Mouse (Mus musculus): Measurements from ENCODE around the gene Usp7. TPM values are rescaled to one million over a fixed set of nuclear protein-coding genes. Genes with fewer than 3 reads are reported as not detected.

The Usp7 gene
- total and polyA plus RNA-seq, 3 experiments, result 94.2 to 425 (median 101) TPM

- TF ChIP-seq ZC3H11A (IDR thresholded peaks at IDR 0.05; ENCODE audit: low read depth, low read length) (no peak), EP300 (IDR thresholded peaks at IDR 0.05; ENCODE audit: low read depth in 1 of 2, low read length in 2 of 2) (peak; percentile 59 to 64)
These were observed 18.5 kb upstream of the Usp7 start (continued) for GRCm38 (mm10) chr16:8810399-8811127.

GRCm38 (mm10) chr16:8806703-8807102, 14.6 kb upstream of the Usp7 start:
- Histone ChIP-seq H3K9ac (ENCODE audit: control insufficient read depth, low read depth, low read length, poor library complexity, severe bottlenecking) (no peak overlapping the region), H3K36me3 (ENCODE audit: control insufficient read depth in 1 of 2, insufficient read depth in 2 of 2, low read length in 2 of 2) (peaks cover 0 to 10% of the 10 kb centered on the region in 2 experiments; a peak in 2 of 4 replicates), H3K9me3 (replicated peaks; ENCODE audit: insufficient read depth, low read length) (no peaks in the 10 kb centered on the region), H3K27ac (ENCODE audit: control insufficient read depth, low read depth, low read length) (no peak overlapping the region), H3K4me3 (ENCODE audit: control insufficient read depth in 1 of 2, insufficient read depth in 1 of 2, low read depth in 2 of 2, low read length in 2 of 2) (no peak overlapping the region), H3K4me1 (ENCODE audit: control insufficient read depth in 1 of 2, insufficient read depth in 2 of 2, low read length in 2 of 2) (peaks cover 3 to 12% of the 10 kb centered on the region in 2 experiments), H3K27me3 (ENCODE audit: control insufficient read depth in 1 of 2, insufficient read depth in 2 of 2, low read length in 2 of 2) (no peaks in the 10 kb centered on the region), H3K79me2 (ENCODE audit: control insufficient read depth, insufficient read depth, low read length, poor library complexity) (no peaks in the 10 kb centered on the region)
- no peak for TF ChIP-seq RCOR1 (IDR thresholded peaks at IDR 0.05; ENCODE audit: low read depth, low read length)
- TF ChIP-seq MEF2A (IDR thresholded peaks at IDR 0.05; ENCODE audit: extremely low read depth, insufficient replicate concordance, low read depth, low read length, poor library complexity, severe bottlenecking), result no peak
- TF ChIP-seq MXI1 (IDR thresholded peaks at IDR 0.05; ENCODE audit: low read depth, low read length), result no peak
- no peak for TF ChIP-seq MYC (IDR thresholded peaks at IDR 0.05; ENCODE audit: low read depth, low read length)
- TF ChIP-seq GABPA (IDR thresholded peaks at IDR 0.05; ENCODE audit: low read depth, low read length), result no peak
- no peak for TF ChIP-seq ZNF384 (IDR thresholded peaks at IDR 0.05; ENCODE audit: low read depth, low read length)
- no peak for TF ChIP-seq TCF12 (IDR thresholded peaks at IDR 0.05; ENCODE audit: low read depth, low read length)
- TF ChIP-seq ELF1 (IDR thresholded peaks at IDR 0.05; ENCODE audit: low read depth, low read length), result no peak
- TF ChIP-seq NRF1 (IDR thresholded peaks at IDR 0.05; ENCODE audit: insufficient read depth, low read depth, low read length, poor library complexity, severe bottlenecking), result no peak
- TF ChIP-seq ZC3H11A (IDR thresholded peaks at IDR 0.05; ENCODE audit: low read depth, low read length), result peak; percentile 77
- no peak for TF ChIP-seq TAL1 (IDR thresholded peaks at IDR 0.05; ENCODE audit: low read length)
- no peak for TF ChIP-seq ZMIZ1 (IDR thresholded peaks at IDR 0.05; ENCODE audit: low read depth, low read length)
- TF ChIP-seq CTCF (IDR thresholded peaks at IDR 0.05 in 2 of 3, conservative IDR thresholded peaks at IDR 0.05 in 1 of 3; ENCODE audit: control insufficient read depth in 1 of 3, insufficient read depth in 1 of 3, low read depth in 2 of 3, low read length in 3 of 3, poor library complexity in 1 of 3, severe bottlenecking in 1 of 3), result peak; percentile 83 to 98 (median 83)
- TF ChIP-seq SMC3 (IDR thresholded peaks at IDR 0.05; ENCODE audit: low read depth, low read length), result peak; percentile 87
- no peak for TF ChIP-seq KAT2A (conservative IDR thresholded peaks at IDR 0.05; ENCODE audit: low read depth, low read length)
- TF ChIP-seq RAD21 (IDR thresholded peaks at IDR 0.05; ENCODE audit: low read depth, low read length), result peak; percentile 65
- TF ChIP-seq TBP (IDR thresholded peaks at IDR 0.05; ENCODE audit: low read depth, low read length), result no peak
- DNase-seq (ENCODE audit: low read depth, low spot score), result peak; percentile 80

Data from MEL (cell line).